Mouse (Mus musculus): ENCODE data around the gene Gja4.

Gene Gja4

DNA sequence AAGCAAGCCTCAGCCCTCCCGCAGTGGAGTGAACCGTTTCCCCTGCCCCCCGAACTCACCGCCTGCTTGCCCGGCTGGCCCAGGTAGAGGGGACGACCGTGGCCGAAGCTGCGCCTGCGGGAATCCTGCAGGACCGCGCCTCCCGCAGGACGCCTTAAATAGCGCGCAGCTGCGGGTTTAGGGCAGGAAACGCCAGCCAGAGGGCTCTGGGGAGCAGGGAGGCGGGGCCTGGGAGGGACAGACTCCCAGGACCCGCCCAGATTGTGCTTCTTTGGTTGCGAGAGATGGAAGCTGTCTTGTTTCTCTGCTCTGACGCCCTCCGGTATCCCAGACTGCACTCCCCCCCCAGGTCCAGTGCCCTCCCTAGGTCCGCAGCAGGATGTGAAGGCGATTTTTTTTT, at the start of gene Gja4:
Gene Gja4 (minus strand): TSS at position 179 of the 400 bp plus-strand sequence.
- in situ Hi-C loops (cut with MboI, MseI): loop anchor here in 1 of 2 experiments (5.0 kb wide), 1 partner anchor 57 kb away; no protein-coding TSS in a partner anchor

DNA sequence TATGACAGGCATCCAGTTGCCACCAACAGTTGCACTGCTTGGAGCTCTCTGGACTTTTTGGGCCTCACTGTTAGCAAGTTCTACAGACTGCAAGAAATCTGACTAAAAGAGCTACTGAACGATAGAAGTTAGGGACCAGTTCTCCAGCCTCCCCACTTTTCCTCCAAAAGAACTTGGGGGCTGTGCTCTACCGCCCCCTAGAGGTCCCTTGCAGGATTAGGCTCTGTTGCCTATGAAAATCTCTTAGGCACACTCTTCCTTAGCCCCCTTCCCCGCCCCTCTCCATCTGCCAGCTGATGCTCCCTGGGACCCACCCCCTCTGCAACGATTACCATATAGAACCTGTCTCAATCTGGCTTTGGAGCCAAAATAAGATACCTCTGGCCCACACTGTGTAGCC, 49.5 kb upstream of the Gja4 start:
- in situ Hi-C loops (cut with MboI, MseI): no loop called here

DNA sequence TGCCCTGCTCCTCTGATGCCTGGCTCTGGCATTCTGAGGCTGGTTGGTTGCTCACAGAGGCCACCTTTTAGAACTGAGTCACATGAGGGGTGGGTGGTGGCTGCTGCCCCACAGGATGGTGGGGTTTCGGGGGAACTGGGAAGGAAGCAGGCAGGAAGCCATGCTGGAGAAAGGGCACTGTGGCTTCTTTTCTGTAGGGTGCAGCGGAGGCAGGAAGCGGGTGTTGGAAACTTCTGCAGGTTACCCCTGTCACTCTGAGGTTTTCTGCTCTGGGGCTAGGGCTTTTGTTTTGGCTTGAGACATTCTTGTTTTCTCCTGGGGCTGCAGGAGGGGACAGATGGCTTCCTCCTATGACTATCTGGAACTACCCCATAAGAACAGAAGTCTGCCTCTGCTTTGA, 48.7 kb upstream of the Gja4 start:
- in situ Hi-C loops (cut with MboI, MseI): no loop called here

DNA sequence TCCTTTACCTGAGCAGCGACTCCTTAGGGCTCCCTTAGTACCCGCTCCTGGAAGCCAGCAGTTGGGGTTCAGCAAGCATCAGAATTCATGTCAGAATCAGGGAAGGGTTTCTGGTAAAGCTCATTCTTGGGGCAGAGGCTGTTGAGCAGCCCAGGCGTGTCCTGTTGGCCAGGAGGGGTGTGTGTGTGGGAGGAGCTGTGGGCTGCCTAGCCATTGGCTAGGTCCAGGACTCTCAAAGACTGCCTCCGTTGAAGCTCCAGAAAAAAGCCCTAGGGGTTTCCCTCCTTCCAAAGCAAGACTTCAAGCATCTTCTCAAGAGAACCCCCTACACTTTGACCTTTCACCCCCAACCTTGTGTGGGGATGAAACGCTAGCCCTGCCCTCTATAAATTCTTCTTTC, 44.2 kb upstream of the Gja4 start, which contains the start of gene Gjb5:
Gene Gjb5 (minus strand): TSS at position 164 of the 400 bp plus-strand sequence.
- in situ Hi-C loops (cut with MboI, MseI): no loop called here

DNA sequence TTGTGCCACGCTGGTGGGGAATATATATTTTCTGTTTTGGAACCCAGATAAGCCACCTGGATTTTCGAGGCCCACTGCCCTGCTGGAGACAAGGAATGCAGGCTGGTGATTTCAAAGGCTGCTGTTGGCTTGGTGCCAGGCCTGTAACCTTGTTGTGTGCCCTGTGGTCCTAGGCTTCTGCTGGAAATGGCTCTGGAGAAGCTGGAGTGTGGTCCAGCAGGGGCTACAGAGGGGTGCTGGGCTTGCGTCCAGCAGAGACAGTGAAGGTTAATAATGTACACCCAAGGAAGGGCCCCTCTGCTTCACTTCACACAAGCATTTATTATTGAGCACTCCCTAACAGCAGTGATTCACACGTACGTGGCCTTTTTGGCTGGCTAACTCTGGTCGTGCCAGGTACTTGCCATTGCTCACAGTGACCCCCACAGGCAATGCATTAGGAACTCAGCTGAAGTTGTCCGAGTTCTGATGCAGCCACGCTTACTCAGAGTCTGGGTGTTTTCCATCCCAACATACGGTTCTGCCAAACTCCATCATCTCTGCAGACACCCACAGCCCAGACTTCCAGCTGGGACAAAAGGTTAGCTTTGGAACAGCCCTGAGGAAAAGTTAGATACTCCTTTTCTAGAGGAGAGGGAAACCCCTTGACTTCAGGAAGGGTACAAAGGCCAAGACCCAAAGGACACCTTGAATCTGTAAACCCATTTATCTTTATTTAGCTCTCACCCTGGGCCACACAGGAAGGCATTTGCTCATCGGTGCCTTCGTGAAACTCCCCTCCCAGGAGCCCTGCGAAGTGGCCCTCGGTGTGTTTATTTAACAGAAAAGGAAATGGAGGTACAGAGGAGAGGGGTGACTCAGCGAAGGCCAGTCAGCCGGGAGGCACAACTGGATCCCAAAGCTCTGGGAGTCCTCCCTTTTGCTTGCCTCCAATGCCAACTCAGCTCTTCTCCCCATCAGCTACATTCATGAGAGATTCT, 41.0 kb upstream of the Gja4 start:
- in situ Hi-C loops (cut with MboI, MseI): no loop called here

DNA sequence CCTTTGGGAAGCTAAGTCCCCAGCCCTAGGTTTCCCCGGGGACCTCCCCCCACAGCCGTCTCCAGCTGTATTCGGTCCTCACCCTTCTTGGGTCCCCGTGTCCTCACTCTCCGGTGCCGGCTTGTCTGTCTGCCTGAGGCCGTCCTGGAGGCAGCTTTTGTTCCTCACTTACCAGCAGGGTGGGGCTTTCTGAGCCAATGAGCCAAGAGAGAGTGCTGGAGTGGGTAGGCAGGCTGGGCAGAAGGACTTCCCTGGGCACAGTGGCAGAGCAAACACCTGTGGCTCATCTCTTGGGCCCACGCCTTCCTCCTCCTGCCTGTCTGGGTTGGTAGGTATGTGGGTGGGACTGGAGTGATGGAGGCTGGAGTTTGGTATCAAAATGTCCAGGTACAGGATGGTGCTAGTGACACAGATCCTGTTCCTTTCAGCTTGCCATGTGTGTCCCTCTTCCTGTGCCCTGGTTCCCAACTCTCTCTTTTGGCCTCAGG, 40.2 kb upstream of the Gja4 start, which contains the start of gene Gjb4:
Gene Gjb4 (minus strand): TSS at position 131 of the 488 bp plus-strand sequence.
- in situ Hi-C loops (cut with MboI, MseI): no loop called here

DNA sequence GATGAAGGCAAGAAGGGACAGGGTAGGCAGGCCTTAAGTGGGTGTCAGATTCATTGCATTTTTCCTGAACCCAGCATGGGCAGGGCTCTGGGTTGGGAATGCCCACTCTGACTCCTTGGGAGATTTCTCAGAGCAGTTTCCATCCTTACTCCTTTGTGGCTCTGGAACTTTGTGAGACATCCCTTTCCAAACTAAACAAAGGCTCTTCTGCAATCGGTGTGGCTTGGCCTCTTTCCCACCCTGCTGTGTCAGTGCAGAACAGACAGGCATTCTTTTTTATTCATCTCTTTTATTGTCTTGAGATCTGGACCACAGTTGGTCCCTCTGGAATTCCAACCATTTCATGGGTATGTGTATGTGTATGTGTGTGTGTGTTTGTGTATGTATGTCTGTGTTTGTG, 38.8 kb upstream of the Gja4 start:
- in situ Hi-C loops (cut with MboI, MseI): no loop called here

DNA sequence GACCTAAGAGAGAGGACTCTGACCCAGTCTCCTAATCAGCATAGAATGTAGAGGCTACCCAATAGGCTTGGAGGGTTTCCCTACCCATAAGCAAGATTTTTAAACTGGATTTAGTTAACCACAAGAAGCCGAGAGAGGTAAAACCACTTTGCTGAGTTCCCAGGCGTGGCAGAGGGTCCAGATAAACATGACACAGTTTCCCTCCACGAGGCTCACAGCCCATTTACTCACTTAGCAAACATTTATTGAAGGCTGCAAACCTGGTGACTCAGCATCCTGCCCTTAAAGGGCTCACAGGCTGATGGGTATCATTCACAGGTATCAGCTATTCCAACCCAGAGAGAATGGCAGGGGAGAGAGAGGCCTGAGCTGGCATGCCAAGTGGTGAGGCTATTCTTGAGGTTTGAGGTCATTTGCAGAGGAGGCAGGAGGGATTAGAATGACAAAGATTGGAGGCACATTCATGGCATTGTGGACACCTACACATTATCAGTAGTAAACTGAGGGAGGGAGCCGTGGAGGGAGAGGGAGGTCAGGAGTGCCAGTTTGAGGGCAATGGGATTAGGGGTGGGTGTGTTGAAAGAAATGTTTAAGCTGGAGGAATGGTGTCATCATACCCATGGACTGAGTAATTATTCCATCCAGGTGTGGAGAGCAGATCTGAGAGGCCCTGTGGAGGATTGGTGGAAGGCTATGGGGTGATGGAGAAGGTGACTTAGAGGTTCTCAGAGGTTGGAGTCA, 35.9 kb upstream of the Gja4 start:
- in situ Hi-C loops (cut with MboI, MseI): no loop called here

DNA sequence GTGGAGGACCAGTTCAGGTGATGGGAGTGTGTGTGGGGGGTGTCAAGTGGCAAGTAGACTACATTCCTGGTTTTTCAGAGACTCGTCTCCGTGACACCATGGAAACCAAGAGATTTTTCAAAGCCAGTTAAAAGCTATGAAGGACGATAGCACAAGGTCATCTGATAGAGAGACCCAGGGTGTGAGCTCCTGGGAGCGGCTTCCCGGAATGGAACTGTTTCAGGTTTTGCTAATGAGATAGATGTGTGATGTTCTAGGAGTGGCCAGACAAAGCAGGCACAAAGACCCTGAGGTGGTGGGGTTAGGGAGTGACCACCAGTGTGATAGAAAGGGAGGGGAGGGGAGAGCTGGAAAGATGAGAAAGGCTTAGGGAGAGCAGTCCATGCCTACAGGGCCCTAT, 31.2 kb upstream of the Gja4 start:
- in situ Hi-C loops (cut with MboI, MseI): no loop called here

DNA sequence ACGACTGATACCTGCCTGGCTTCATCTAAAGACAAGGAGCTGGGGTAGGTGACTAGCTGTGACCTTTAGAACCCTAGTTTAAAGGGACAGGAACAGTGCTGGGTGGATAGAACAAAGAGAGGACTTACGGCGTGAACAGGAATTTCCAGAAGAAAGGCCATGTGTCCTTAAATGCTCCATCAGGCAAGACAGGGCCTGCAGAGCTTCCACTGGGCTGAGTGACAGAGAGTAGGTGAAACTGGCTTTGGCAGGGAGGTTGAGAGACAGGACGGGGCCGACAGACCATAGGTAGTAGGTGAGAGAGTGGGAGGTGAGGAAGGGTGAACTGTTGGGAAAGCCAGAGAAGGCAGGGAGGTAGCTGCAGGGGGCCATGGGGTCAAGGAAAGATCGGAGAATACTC, 27.5 kb upstream of the Gja4 start:
- in situ Hi-C loops (cut with MboI, MseI): no loop called here

DNA sequence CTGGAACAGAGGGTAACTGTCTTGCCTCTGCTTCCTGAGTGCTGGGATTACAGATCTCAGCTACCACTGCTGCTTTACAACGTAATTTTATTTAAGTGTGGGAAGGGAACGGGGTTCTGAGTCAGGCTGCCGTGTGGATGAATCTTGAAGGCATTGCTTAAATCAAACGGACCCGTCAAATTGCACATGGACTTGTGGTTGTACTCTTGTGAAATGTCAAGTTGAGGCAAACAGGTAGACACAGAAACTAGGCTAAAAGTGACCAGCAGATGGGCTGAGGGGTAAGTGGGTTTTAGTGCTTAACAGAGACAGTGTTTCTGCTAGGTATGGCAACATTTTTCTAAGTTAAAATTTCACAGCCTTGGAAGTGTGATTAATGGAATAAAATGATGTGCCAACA, 23.8 kb upstream of the Gja4 start:
- in situ Hi-C loops (cut with MboI, MseI): no loop called here

DNA sequence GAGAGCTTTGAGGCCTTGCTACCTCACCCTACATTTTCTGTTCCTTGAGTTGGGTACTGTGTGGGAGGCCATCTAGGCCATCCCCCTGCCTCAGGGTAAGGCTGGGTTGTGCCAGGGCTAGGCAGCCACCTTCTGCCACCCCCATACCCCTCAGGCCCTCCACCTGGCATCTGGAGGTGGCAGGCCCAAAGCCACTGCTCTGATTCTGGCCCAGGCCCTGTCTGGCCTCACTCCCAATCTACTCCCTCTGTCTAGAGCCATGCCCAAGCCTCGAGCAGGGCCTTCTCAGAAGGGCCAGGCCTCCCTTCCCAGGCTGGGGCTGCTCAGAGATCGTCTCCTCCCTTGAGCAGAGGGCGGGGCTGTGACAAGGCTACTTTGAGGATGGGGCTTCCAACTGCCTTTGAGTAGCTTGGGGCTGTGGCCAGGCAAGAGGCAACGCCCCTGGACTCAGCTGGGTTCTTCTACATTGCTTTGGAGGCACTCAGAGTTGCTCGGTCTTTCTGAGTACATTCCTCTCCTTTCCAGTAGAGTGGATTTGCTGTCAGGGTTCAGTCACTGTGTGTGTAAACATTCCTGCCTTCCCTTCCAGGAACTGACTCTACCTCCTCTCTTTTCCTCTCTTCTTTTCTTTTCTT, 21.1 kb upstream of the Gja4 start:
- in situ Hi-C loops (cut with MboI, MseI): no loop called here

DNA sequence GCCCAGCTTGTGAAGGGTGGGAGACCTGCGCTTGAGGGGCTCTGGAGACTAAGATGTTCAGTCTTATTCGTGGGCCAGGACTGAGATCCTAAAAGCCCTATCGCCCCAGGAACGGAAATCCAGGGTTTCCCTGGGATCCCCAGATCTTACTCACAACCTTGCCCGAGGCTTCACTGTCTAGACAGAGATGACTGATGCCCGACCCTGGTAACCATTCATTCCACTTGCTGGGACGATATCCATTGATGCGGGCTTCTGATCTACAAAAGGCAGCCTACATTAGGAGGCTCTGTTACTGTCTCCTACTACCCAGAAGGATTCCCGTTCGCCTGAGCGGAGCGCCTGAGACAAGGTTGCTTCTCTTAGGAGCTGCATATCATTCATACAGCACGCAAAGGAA, 17.3 kb upstream of the Gja4 start:
- in situ Hi-C loops (cut with MboI, MseI): no loop called here

DNA sequence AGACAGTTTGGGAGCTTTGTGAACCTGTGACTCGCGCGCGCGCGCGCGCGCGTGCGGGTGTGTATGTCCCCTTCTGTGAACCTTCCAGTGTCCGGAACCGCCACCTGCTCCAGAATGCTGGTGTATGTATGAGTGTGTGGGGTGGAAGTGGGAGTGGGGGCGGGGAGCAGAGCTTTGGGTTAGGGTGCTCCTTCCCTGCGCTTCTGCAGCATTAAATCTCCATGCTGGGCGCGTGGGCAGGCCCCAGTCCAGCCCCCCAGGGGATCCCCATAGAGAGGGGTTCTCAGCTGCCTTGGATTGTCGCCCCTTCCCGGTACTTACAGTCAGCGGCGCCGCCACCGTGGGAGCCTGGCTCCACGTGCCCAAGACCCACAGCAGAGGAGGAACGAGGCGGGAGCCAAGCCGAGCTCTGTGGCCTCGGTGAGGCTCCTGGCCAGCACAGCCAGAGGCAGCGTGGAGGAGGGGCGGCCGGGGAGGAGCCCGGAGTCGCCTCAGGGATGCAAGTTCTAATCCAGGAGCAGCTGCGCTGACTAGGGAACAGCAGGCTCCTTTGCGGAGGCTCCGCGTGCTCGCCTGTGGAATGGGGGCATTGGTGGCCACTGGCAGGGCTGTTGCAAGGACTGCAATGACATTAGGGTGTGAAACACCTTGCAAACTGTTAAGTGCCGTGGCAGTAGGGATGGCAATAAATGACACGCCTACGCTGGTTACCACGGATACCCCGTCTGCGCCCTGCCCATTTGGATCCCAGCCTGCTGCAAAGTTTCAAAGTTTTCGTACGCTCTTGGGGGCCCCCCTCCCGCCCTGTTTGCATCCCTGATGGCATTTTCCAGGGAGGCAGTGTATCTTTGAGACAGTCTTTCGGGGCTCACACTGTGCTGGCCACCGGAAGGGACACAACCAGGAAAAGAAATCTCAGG, 16.6 kb upstream of the Gja4 start, which contains the start of gene Gjb3:
Gene Gjb3 (minus strand): TSS at position 664 of the 920 bp plus-strand sequence.
- in situ Hi-C loops (cut with MboI, MseI): no loop called here

DNA sequence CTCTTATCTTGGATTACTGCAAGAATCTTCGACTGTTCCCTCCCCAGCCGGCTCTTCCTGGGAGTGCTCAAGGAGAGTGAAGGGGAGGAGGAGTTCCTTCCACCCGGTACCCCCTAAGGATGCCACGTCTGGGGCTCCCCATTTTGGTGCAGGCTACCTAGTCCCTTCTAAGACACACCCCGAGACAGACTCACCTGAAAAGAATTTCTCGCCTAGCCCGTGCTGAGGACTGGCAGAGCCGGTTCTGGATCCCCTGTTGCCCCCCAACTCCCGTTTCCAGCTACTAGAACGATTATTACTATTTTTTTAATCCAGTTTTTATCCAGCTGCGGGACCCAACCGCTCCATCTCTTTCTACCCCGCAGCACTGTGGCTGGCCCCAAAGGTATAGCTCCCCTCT, 15.9 kb upstream of the Gja4 start:
- in situ Hi-C loops (cut with MboI, MseI): no loop called here

DNA sequence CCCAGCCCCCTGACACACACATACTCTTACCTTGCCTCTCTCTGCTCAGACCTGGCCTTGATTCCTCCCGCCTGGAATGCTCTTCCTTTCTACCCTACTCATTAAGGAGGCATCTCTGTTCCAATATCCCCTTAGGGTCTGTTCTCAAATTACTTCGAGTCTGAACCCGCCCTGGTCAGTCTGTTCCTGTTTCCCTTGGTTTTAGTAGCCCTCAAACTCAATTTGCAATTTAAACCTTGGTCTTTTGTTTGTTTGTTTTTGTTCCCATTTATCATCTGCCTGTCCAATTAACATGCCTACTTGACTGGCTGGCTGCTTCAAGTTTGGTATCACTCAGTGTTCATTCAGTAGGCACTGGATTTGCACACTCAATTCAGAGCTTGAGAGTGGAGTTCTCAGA, 15.2 kb upstream of the Gja4 start:
- in situ Hi-C loops (cut with MboI, MseI): no loop called here

DNA sequence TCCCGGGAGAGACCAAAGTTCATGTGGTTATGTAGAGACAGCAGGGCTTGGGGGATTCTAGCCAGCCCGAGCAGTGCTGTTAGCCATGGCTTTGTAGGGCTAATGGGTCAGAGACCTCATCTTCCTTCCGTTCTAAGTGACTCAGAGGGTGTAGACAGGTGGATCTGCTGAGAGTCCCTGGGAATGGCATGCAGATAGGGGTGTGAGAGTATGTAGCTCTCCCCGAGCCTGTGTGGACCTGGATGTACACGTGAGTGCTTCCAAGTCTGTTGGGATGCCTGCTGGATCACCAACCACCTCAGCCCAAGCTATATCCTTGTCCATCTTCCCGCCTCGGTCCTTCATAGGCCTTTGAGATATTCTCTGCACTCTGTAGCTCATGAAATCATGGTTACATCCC, 14.5 kb upstream of the Gja4 start:
- in situ Hi-C loops (cut with MboI, MseI): no loop called here

DNA sequence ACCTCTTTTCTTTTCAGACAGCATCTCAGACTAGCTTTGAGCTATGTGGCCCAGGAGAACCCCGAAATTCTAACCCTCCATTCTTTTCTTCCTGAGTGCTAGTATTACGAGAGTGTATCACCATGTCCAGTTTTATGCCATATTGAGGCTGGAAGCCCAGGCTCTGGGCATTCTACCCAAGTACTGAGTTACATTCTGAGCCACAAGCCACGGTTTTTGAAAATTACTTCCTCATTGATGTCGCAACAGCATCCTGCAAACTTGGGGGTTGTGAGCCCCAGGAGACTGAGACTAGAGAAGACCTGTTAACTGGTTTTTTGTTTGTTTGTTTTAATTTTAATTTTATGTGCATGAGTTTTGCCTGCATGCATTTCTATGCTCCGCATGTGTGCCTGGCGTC, 13.9 kb upstream of the Gja4 start:
- in situ Hi-C loops (cut with MboI, MseI): no loop called here

DNA sequence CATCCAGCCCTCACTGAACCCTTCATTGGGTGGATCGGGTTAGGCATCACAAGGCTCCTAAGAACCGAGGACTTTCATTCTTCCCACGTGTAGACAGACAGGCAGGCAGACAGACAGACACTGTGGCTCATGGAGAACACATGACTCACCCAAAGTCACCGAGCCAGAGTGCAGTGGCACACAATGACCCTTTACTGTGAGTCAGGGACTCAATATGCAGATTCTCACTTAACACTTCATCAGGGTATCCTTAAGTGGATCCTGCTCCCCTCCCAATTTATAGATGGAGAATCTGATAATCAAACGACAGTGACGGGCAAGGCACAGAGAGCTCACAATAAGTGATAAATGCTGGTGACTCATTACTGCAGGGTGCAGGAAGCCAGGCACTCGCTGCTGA, 13.4 kb upstream of the Gja4 start:
- in situ Hi-C loops (cut with MboI, MseI): no loop called here

DNA sequence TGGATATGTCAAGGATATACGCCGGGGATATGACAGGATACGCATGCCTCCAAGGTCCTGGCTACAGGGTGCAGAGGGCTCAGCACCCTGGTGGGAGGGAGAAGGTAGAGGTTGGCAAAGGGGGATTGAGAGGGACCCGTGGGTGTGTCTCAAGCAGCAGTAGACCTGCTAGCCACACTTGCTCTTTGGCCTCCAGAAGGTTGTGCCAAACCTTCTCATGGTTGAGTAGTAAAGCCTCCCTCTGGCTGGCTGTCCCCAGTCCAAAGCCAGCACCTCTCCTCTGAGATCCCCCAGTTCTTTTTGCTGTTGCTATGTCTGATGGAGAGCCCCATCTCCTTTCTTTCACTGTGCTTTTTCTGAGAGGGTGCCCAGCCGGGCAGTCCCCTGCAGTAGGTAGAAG, 11.4 kb upstream of the Gja4 start:
- in situ Hi-C loops (cut with MboI, MseI): no loop called here

DNA sequence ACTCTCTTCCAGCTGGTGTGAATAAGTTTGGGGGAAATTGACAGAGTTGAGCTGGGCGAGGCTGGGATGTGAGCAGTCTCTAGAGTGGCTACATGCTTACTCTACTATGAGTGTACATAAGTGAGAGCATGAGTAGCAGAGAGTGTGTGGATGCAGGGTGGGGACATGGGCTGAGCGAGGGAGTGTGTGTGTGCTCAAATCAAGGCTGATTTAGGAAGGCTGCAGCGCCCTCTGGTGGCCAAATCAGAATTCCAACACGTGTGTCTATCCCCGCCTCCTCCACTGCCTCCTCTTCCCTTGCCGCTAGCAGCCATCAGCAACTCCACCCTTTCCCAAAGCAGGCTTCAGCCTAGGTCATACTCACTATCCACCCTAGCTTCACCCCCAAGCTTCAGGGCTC, 10.9 kb upstream of the Gja4 start:
- in situ Hi-C loops (cut with MboI, MseI): no loop called here

All from T-helper 17 cell (primary cell).